Mouse (Mus musculus): ENCODE results near the gene Ugt2b34.
"Not testable (repeated sequence)": the region's sequence is repeated elsewhere in the genome, so short reads cannot be mapped to it uniquely, and the experiment has no call there.

Ugt2b34 gene

DNA sequence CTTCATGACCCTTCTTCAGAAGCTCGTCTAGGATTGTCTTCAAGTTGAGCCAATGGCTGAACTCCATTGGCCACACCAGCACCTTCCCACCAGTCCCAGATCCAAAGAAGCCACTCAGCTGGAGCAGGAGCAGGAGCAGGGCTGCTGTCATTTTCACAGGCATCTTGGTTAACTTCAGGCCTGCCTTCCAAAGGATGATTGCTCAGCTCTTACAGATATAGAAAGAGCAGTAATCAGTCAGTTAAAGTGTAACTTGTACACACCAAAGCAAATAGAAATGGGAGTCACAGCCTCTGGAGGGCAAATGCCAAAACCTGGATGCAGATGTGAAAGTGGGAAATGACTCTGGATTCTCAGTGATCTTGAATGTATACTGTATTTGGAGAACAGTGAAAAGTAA lies at the start of gene Ugt2b34:
Ugt2b34 (minus strand) TSS at position 180 of the 400 bp plus-strand sequence.
- DNase-seq (ENCODE audit: low read depth, low spot score), result no peak

DNA sequence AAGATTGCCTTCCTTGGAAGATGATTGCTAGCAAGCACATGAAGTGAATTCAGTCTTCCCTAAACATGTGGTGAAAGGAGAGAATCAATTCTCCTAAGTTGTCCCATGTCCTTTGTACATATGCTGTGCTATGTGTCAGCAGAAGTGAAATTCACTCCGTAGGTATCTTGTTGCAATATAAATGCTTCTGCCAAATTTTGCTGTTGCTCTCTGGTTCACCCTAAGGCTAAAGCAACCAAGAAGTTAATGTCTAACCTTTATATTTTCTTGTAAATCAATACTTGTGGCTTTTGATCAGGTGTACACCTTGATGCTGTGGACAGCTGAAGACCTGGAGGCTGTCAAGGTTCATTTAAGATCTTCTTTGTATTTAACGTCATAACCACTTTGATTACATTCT lies 35.4 kb upstream of the Ugt2b34 start:
- DNase-seq (ENCODE audit: low read depth, low spot score), result no peak

DNA sequence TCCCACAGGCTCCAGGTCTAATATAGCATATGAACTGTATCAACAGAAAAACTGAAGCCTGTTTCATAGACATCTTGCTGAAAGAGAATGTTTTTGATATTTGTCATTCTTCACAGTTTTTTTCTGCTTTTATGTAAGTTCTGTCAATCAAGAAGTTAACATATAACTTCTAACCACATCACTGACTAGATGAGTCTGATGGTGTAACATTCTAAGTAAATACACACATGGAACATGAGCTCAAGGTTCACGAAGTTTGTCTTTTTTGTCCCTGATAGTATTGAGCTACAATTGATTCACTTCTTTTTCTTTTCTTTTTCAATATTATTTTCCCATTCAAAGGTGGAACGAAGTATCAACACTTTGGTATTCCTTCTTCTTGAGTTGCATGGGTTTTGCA lies 19.7 kb upstream of the Ugt2b34 start, which contains the start of gene Ugt2b1:
Ugt2b1 (minus strand) TSS at position 105 of the 400 bp plus-strand sequence.
- DNase-seq (ENCODE audit: low read depth, low spot score), result no peak

DNA sequence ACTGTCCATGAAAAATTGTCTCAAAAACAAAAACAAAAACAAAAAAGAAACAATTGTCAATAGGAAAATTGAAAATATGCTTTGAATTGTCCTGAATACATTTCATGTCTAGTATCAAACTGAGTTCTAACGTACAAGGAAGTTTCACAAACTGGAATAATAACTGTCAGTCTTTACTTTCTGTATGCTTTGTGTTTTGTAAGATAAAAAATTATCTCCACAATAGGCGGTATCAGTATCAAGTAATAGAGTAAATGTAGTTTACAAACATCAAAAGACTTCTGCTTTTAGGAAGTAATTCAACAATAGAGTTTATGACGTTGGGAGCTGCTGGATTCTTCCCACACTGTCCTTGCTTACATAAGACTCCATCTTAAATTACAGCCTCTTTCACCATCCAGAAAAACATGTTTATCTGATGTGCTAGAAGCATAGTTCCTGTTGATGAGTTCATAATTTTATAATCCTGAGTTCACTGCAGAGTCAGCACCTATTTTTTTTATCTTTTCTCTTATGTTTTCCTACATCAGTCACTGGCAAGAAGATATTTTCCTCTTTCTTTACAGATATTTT lies 14.0 kb upstream of the Ugt2b34 start:
- no peak for DNase-seq (ENCODE audit: low read depth, low spot score)

DNA sequence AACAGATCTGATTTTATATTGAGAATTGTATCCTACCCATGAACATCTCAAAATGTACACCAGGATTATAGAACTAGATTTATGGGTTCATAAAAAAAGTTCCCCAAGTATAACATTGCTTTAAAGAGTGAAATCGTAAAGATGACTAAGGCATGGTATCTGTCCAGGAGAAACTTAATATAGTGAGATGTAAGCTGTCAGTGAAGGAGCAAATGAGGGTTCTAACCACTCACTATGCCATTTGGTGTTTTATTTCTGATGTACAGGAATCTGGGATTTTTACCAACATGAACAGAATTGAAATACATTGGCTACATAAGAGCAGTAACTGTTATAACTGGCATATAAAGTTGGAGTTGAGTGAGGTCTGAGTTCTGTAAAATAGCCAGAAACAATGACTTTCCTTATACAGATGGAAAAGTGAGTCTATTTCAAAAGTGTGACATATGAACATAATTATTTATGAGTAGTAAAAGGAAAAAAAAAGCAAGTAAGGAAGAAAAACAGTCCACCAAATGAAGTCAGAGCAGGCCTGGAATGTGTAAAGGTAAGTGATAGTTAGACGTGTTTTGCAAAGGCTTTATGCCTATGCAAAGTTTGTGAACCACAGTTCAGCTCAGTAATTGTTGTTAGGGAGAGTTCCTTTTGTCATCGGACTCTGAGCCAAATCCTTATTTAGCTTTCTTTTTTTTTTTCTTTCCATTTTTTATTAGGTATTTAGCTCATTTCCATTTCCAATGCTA lies 4.8 kb upstream of the Ugt2b34 start:
- DNase-seq (ENCODE audit: low read depth, low spot score), result no peak

DNA sequence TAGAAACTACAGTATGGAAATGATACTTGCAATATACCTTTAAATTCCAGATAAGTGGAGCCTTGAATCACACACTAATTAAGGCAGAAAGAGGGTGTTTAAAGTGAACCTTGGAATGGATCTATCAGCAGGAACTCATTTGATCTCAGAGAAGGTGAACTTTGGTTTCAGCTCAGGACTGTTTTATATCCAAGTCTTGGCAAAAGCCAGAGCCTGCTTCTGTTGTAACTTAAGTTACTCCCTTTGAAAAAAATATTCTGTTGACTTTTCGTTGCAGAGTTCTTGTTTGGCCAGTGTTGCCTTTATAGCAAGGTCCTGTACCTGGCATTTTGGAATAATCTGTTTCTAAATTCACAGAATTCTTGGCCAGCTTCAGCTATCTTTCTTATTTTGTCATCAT lies 4.0 kb upstream of the Ugt2b34 start:
- no peak for DNase-seq (ENCODE audit: low read depth, low spot score)

DNA sequence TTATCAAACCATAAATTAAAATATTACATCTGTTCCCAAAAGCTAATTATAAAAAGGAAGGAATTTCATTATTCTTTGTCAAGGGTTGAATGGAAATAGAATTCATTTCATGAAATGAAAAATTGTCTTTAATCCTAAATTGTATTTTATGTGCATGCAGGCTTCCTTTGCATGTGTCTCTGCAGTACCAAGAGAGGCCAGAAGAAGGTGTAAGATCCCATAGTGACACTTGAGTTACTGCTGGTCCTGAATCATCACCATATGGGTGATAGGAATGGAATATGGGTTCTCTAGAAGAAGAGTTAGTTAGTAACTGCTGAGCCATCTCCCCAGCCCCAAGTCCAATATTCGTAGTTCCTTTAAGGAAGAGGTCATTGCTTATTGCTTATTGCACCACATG lies 16.8 kb downstream of the Ugt2b34 start:
- DNase-seq (ENCODE audit: low read depth, low spot score), result no peak

DNA sequence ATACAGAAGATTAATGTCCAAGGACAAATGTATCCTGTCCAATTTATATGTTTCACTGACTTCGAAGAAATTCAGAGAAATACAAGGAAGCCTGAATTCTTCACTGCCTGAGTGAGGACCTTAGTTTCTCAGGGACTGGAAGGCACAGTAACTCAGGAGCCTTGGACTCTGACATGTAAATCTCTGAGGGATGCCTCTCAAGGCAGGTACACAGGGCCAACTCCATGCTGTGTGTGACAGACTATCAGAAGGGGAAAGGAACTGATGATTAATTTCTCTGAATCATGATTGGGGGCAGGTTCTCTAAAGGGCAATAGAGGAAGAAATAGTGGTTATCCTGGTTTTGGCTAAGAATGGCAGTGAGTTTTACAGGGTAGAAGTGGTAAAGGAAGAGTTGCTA lies 18.3 kb downstream of the Ugt2b34 start:
- no peak for DNase-seq (ENCODE audit: low read depth, low spot score)

DNA sequence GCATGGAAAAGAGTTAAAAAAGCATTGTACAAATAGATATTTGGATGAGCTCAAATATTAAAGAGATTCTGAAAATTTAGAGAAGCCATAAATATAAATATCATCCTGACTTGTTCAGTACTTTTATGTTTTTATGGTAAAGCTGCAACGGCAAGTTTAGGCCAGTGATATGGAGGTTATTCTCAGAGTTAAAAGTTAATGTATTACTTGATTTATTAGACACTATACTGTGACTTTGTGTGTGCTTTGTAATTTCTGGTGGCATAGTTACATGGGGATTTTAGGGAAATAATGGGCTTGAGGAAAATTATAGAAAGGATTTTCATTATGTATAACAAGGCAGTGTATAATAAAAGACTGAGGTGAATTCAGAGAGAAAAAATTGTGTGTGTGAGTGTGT lies 19.7 kb downstream of the Ugt2b34 start:
- no peak for DNase-seq (ENCODE audit: low read depth, low spot score)

DNA sequence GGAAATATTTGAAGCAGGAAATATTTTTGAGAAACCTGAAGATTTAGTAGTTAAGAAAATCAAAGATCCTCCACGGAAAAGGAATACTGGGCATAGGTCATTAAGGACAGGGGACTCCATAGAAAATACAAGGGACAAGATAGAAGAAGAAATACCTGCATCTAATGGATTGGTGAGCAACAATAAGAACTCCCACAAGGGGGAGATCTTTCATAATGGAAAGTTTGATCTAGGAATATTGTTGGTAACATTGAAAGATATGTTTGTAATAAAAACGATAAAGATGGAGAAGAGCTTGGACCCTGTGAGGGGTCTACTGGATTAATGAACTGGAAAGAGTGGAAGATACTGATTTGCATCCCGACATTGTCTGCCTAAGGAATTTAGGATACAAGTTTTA lies 20.1 kb downstream of the Ugt2b34 start:
- no peak for DNase-seq (ENCODE audit: low read depth, low spot score)

DNA sequence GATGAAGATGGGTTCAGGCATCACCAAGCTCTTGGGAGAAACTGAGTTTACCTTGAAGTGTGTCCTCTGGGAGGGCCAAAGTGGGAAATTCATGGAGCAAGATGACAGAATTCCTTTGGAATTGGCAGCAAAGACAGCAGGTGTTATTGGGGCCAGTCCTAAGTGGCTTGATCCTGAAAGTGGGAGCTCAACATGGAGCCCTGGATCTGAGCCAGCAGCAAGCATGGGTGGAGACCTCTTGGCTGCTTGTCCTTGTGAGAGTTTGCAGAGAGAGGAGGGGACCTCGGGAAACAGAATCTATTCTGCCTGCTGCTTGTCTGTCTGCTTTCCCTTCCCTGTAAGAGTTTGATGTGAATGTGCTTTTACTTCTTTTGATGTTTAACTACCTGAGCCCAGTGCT lies 34.9 kb downstream of the Ugt2b34 start:
- no peak for DNase-seq (ENCODE audit: low read depth, low spot score)

DNA sequence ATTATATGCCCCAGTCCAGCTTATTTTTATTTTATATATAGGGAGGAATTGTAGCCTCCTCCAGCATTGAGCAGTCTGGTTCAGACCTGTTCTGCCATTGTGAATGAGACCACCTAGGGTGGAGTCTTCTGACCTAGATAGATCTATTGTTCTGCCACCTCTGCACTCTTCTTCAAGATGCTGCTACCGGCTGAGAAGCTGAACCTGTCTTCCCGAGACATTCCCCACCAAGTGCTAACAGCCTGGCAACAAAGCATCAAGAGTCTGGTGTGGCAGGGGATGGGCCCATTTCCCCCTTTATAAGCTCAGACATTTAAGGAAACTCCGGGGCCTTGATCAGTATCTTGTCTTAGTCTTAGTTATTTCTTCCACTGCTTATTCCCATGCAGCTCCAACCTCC lies 48.4 kb downstream of the Ugt2b34 start:
- DNase-seq (ENCODE audit: low read depth, low spot score), result no peak

DNA sequence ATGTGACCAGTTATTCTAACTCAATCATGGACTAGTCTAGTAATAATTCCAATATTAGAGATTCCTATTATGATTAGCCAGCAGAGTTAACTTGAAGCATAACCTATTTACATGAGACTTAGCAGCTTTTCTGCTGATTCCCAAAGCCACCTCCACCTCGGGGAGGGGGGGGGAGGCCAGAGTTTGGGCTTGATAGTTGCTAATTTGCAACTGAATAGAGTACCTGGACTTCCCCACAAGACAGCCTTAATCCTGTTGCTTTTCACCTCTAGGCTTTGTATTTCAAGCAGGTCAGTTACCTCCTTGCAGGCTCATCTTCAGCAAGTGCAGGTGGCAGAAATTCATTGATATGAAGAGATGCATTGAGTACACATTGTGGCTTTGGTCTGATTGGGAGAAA lies 49.1 kb downstream of the Ugt2b34 start:
- DNase-seq (ENCODE audit: low read depth, low spot score), result no peak

DNA sequence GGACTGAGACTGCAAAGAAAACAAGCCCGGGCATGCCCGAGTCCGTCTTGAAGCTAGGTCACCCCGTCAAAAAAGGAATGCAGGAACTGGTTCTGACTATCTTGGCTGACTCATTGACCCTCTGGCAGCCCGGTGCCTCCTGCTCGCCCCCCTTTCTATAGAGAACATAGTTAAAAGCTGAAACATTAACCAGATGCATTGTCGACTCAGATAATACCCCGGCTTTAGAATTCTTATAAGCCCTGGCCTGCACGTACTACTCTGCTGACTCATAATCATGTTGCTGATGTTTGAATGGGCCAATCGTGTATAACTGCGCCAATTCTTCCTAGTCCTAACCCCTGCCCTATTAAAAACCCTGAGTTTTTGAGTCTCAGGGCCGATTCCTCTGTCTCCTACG lies 50.2 kb downstream of the Ugt2b34 start:
- DNase-seq (ENCODE audit: low read depth, low spot score), result not testable (repeated sequence)

DNA sequence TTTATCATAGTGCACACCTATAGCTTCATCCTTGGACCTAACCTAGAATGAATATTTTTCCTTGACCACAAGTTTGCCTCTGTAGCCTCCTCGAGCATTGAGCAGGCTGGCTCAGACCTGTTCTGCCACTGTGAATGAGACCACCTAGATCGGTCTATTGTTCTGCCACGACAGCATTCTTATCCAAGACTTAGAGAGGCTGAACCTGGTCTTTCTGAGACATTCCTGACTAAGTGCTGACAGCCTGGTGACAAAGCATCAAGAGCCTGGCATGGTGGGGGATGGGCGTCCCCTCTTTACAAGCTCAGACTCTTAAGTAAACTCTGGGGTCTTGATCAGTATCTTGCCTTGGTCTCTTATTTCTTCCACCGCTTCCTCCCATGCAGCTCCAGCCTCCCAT lies 55.1 kb downstream of the Ugt2b34 start:
- DNase-seq (ENCODE audit: low read depth, low spot score), result no peak

DNA sequence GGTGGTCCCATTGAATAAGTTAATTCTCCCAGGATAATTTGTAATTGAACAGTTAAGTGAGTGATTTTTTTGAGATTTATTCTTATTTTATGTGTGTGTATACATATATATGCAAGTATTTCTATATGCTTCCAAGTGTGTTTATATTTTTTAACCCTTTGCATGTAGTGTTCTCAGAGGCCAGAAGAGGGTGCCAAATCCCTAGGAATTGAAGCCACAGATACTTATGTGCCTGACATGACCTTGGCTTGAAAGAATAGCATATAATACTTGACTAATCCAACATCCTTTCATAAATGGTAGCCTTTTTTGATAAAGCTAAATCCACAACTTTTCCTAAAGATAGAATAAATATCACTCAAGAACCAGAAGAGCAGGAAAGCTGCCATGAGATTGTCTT lies 56.6 kb downstream of the Ugt2b34 start:
- DNase-seq (ENCODE audit: low read depth, low spot score), result peak; percentile 44

DNA sequence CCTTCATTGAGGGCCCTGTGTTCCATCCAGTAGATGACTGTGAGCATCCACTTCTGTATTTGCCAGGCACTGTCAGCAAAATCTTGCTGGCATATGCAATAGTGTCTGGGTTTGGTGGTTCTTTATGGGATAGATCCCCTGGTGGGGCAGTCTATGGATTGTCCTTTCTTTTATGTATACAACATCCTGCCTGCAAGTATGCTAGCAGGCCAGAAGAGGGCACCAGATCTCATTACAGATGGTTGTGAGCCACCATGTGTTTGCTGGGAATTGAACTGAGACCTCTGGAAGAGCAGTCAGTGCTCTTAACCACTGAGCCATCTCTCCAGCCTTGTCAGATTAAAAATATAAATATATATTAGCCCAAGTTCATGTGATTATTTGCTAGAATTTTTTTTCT lies 65.5 kb downstream of the Ugt2b34 start:
- peak; percentile 15 for DNase-seq (ENCODE audit: low read depth, low spot score)

DNA sequence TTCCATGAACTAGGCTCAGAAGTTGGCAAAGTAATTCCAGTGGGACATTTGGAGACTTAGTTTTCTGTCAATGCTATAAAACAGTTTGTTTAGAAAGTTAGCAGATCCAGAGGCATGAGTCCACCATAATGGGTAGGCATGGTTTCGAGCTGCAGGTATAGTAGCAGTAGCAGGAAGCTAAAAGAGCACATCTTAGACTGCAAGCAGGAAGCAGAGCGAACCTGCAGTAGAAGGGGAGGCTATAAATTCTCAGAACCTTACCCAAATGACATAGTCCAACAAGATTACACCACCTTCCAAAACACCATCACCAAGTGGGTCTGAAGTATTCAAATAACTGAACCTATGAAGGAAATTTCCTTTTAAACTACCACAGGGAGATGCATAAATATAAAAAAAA lies 66.5 kb downstream of the Ugt2b34 start:
- DNase-seq (ENCODE audit: low read depth, low spot score), result peak; percentile 14
